Mouse (Mus musculus): ENCODE results near the gene Ptger1. TPM values are rescaled to one million over a fixed set of nuclear protein-coding genes. Genes with fewer than 3 reads are reported as not detected.

The Ptger1 gene
- total and polyA plus RNA-seq, 3 experiments, result 3.3 to 7.6 TPM; not detected in 1

- Histone ChIP-seq H3K4me3 (replicated peaks in 1 of 3; ENCODE audit: low read depth in 2 of 3, low read length in 2 of 3, poor library complexity in 1 of 3) (no peak overlapping the region), H3K36me3 (replicated peaks in 1 of 2; ENCODE audit: control insufficient read depth in 1 of 2, insufficient read depth in 1 of 2, low read length in 1 of 2) (no peaks in the 10 kb centered on the region), H3K27ac (ENCODE audit: insufficient read depth, low read depth) (no peak overlapping the region), H3K4me1 (ENCODE audit: control insufficient read depth in 1 of 2, insufficient read depth in 2 of 2) (no peaks in the 10 kb centered on the region), H3K9me3 (replicated peaks; ENCODE audit: low read length) (peaks cover 7% of the 10 kb centered on the region), H3K9ac (ENCODE audit: insufficient read depth, low read depth) (no peak overlapping the region), H3K4me2 (ENCODE audit: insufficient read depth, low read depth, poor library complexity, severe bottlenecking) (no peak overlapping the region), H3K27me3 (replicated peaks) (peaks cover 6% of the 10 kb centered on the region), H3K79me2 (replicated peaks; ENCODE audit: control insufficient read depth, extremely low read depth, insufficient read depth, poor library complexity, severe bottlenecking) (no peaks in the 10 kb centered on the region)
- dilution Hi-C loops (cut with MboI; ENCODE audit: extremely low pct_ligation_motif_present, extremely low pct_unique_long_range_greater_than_20kb, low sequenced_read_pairs) (no loop called here), in situ Hi-C loops (cut with MboI; ENCODE audit: low pct_ligation_motif_present, low pct_unique_long_range_greater_than_20kb, low sequenced_read_pairs) (no loop called here)
- no peak for DNase-seq (ENCODE audit: extremely low read depth)
- TF ChIP-seq ZNF384 (IDR thresholded peaks at IDR 0.05; ENCODE audit: low read depth, low read length) (no peak), SMC3 (IDR thresholded peaks at IDR 0.05; ENCODE audit: low read depth, low read length) (no peak), RAD21 (IDR thresholded peaks at IDR 0.05; ENCODE audit: low read depth, low read length) (no peak), MYC (IDR thresholded peaks at IDR 0.05; ENCODE audit: low read depth, low read length) (no peak), MAFK (IDR thresholded peaks at IDR 0.05; ENCODE audit: insufficient replicate concordance, low read length) (no peak), E2F4 (IDR thresholded peaks at IDR 0.05; ENCODE audit: insufficient replicate concordance, low read depth, low read length) (no peak), PAX5 (IDR thresholded peaks at IDR 0.05; ENCODE audit: low read length) (no peak), ZKSCAN1 (IDR thresholded peaks at IDR 0.05; ENCODE audit: borderline replicate concordance, low read depth, low read length) (no peak), IRF4 (IDR thresholded peaks at IDR 0.05; ENCODE audit: low read depth, low read length) (no peak), POLR2A (IDR thresholded peaks at IDR 0.05; ENCODE audit: low read depth, low read length) (no peak), MAX (IDR thresholded peaks at IDR 0.05; ENCODE audit: low read length) (no peak), EP300 (IDR thresholded peaks at IDR 0.05; ENCODE audit: low read length) (no peak), MEF2A (IDR thresholded peaks at IDR 0.05; ENCODE audit: borderline replicate concordance, low read depth, low read length) (no peak), ZC3H11A (IDR thresholded peaks at IDR 0.05; ENCODE audit: low read depth, low read length) (no peak), UBTF (IDR thresholded peaks at IDR 0.05; ENCODE audit: low read depth, low read length) (no peak), JUND (conservative IDR thresholded peaks at IDR 0.05; ENCODE audit: low read depth, low read length) (no peak), ELF1 (IDR thresholded peaks at IDR 0.05; ENCODE audit: low read depth, low read length) (no peak)
Observed at GRCm38 (mm10) chr8:83632083-83632707, 34.3 kb upstream of the Ptger1 start.

GRCm38 (mm10) chr8:83638856-83639255 lies 27.6 kb upstream of the Ptger1 start:
- no peak overlapping the region for H3K4me3 ChIP-seq (replicated peaks in 1 of 3; ENCODE audit: low read depth in 2 of 3, low read length in 2 of 3, poor library complexity in 1 of 3)
- H3K27me3 ChIP-seq (replicated peaks), result peaks cover 32% of the 10 kb centered on the region
- H3K4me2 ChIP-seq (ENCODE audit: insufficient read depth, low read depth, poor library complexity, severe bottlenecking), result no peak overlapping the region
- DNase-seq (ENCODE audit: extremely low read depth), result no peak
- H3K27ac ChIP-seq (ENCODE audit: insufficient read depth, low read depth), result no peak overlapping the region
- H3K79me2 ChIP-seq (replicated peaks; ENCODE audit: control insufficient read depth, extremely low read depth, insufficient read depth, poor library complexity, severe bottlenecking), result no peaks in the 10 kb centered on the region
- in situ Hi-C loops (cut with MboI; ENCODE audit: low pct_ligation_motif_present, low pct_unique_long_range_greater_than_20kb, low sequenced_read_pairs), result no loop called here
- peaks cover 7% of the 10 kb centered on the region for H3K9me3 ChIP-seq (replicated peaks; ENCODE audit: low read length)
- no peaks in the 10 kb centered on the region for H3K4me1 ChIP-seq (ENCODE audit: control insufficient read depth in 1 of 2, insufficient read depth in 2 of 2)
- H3K36me3 ChIP-seq (replicated peaks in 1 of 2; ENCODE audit: control insufficient read depth in 1 of 2, insufficient read depth in 1 of 2, low read length in 1 of 2), result no peaks in the 10 kb centered on the region
- dilution Hi-C loops (cut with MboI; ENCODE audit: extremely low pct_ligation_motif_present, extremely low pct_unique_long_range_greater_than_20kb, low sequenced_read_pairs), result no loop called here
- no peak for TF ChIP-seq MAX (IDR thresholded peaks at IDR 0.05; ENCODE audit: low read length)
- no peak for TF ChIP-seq ELF1 (IDR thresholded peaks at IDR 0.05; ENCODE audit: low read depth, low read length)
- no peak for TF ChIP-seq USF2 (conservative IDR thresholded peaks at IDR 0.05; ENCODE audit: low read depth, low read length)
- no peak for TF ChIP-seq MAZ (IDR thresholded peaks at IDR 0.05; ENCODE audit: low read depth, low read length)
- no peak for TF ChIP-seq ETS1 (conservative IDR thresholded peaks at IDR 0.05; ENCODE audit: low read depth, low read length)
- TF ChIP-seq SIN3A (IDR thresholded peaks at IDR 0.05; ENCODE audit: low read length), result no peak
- no peak for TF ChIP-seq ZNF384 (IDR thresholded peaks at IDR 0.05; ENCODE audit: low read depth, low read length)
- TF ChIP-seq UBTF (IDR thresholded peaks at IDR 0.05; ENCODE audit: low read depth, low read length), result no peak
- no peak for TF ChIP-seq E2F4 (IDR thresholded peaks at IDR 0.05; ENCODE audit: insufficient replicate concordance, low read depth, low read length)
- TF ChIP-seq KAT2A (IDR thresholded peaks at IDR 0.05; ENCODE audit: insufficient replicate concordance, low read length), result no peak
- TF ChIP-seq NRF1 (IDR thresholded peaks at IDR 0.05; ENCODE audit: low read depth, low read length), result no peak
- TF ChIP-seq TCF12 (IDR thresholded peaks at IDR 0.05; ENCODE audit: low read depth, low read length), result no peak
- no peak for TF ChIP-seq RAD21 (IDR thresholded peaks at IDR 0.05; ENCODE audit: low read depth, low read length)
- TF ChIP-seq MYC (IDR thresholded peaks at IDR 0.05; ENCODE audit: low read depth, low read length), result no peak
- TF ChIP-seq MEF2A (IDR thresholded peaks at IDR 0.05; ENCODE audit: borderline replicate concordance, low read depth, low read length), result no peak
- no peak for TF ChIP-seq TBP (conservative IDR thresholded peaks at IDR 0.05; ENCODE audit: low read depth, low read length)
- no peak for TF ChIP-seq IRF4 (IDR thresholded peaks at IDR 0.05; ENCODE audit: low read depth, low read length)
- TF ChIP-seq NELFE (IDR thresholded peaks at IDR 0.05; ENCODE audit: low read depth, low read length), result no peak
- no peak for TF ChIP-seq CHD2 (IDR thresholded peaks at IDR 0.05; ENCODE audit: low read length)
- no peak overlapping the region for H3K9ac ChIP-seq (ENCODE audit: insufficient read depth, low read depth)

All from CH12.LX (cell line).